Mouse (Mus musculus): ENCODE measurements around the gene Dazap1.

The Dazap1 gene

GRCm38 (mm10) chr10:80271186-80271843 is 10.0 kb downstream of the Dazap1 start:
- no peak for DNase-seq (ENCODE audit: low read depth, low spot score)

GRCm38 (mm10) chr10:80271870-80272585 is 10.7 kb downstream of the Dazap1 start:
- no peak for DNase-seq (ENCODE audit: low read depth, low spot score)

DNA sequence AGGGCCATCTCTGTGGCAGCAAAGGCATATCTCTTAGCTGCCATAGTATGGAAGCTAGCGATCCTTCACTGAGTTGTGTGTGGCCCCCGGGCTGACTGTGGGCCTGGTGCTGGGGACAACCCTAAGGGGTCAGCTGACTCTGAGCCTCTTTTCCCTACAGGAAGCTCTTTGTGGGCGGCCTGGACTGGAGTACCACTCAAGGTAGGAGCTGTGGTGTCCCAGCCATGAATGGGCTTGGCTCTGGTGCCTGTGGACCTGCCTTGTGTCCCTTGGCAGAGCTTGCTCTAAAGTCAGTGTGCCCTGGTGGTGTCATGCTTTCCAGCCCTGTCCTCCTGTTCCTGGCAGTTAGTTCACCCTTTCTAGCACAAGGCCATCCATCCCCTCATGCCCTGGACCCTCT is 12.6 kb downstream of the Dazap1 start:
- DNase-seq (ENCODE audit: low read depth, low spot score): no peak

DNA sequence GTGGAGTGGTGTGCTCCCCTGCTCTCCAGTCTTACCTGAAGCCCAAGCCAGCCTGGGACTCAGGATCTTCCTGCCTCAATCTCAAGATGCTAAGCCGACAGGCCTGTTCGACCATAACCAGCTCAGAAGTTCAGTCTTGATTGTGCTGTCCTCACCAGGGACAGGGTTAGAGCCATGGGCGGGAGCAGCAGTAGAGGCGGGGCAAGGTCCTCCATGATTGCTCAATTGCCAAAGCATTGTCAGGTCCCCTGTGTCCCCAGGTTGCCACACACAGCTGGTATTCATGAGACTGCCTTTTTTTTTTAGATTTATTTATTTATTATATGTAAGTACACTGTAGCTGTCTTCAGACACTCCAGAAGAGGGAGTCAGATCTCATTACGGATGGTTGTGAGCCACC is 15.0 kb downstream of the Dazap1 start:
- no peak for DNase-seq (ENCODE audit: low read depth, low spot score)

DNA sequence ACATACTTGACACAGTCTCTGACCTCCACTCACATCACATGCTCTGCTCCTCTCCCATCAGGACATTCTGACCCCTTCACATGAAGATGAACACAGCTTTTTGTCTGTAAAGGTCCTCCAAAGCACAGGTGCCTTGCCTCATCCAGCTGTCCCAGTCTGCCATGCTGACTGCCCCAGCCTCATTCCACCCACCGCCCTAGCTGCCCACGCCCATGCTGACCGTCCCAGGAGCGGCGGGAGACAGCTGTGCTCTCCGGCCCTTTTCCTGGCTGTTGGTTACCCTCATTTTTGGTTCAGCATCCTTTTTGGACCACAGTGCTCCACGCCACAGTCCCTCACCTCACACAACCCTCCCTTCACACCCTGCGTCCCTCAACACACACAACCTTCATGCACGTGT is 17.1 kb downstream of the Dazap1 start:
- DNase-seq (ENCODE audit: low read depth, low spot score): no peak

DNA sequence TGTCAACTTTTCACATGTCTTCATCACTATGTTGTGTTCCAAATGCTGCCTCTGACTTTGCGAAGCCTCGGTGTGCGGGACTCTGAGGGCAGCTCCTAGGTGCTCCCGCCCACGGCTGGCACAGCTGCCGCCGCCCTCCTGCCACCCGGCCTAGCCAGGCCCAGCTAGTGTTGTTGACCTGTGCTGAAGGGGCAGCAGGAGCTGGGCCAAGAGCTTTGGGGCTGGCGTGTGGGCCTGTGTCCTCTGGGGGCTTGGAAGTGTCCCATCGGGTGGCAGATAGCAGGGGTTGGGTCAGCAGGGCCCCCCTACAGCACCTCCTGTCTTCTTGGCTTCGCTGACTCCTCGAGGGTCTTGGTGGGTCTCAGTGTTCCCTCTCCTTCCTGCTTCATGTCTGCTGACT is 18.0 kb downstream of the Dazap1 start:
- no peak for DNase-seq (ENCODE audit: low read depth, low spot score)

- no peak for DNase-seq (ENCODE audit: low read depth, low spot score)
Observed at GRCm38 (mm10) chr10:80281304-80281703, 20.0 kb downstream of the Dazap1 start.

DNA sequence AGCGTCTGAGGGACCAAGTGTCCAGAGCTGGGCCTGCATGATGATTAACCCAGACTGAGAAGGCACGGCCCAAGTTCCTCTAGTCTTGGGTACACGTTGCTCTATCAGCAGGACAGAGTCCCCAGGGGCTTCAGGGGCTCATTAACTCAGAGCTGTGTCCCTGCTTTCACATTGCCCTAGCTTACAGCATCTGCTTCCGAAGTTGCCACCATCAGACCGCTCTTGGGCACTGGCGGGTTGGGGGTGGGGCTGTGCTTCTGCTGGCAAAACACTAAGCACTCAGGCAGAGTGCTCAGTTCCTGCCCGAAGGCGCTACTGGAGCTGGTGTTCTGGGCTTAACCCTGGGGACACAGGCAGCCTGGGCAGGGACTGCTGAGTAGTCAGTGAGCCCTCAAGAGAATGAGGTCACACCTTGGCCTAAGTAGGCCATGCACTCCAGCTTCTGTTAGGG is 20.7 kb downstream of the Dazap1 start:
- no peak for DNase-seq (ENCODE audit: low read depth, low spot score)

GRCm38 (mm10) chr10:80282481-80283441 is 21.5 kb downstream of the Dazap1 start:
- no peak for DNase-seq (ENCODE audit: low read depth, low spot score)

DNA sequence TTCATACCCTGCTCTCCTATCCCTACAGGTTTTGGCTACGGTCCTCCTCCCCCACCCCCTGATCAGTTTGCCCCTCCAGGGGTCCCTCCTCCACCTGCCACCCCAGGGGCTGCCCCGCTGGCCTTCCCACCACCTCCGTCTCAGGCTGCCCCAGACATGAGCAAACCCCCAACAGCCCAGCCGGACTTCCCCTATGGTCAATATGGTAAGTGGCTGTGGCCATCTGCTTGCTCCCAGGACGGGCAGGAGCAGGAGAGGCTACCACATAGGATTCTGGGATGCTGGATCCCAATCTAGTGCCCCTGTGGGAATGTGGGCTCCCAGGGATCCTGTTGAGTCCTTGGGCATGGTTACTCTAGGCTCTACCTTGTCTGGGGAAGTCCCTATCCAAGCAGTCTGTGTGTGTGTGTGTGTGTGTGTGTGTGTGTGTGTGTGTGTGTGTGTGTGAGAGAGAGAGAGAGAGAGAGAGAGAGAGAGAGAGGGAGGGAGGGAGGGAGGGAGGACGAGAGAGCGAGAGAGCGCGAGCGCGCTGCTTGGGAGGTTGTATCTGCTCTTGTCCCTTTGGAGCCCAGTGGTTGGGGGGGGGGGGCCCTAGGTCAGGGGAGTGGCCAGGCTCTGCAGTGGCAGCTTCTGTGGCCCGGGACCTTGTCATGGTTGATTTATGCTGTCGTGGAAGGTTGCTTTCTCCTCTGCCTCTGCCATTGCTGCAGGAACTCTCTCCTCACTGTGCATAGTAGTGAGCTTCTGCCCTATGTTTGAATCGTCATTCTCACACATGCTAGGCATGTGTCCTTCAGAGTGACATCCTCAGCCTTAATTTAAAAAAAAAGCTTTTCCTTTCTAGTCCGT is 24.2 kb downstream of the Dazap1 start:
- no peak for DNase-seq (ENCODE audit: low read depth, low spot score)

GRCm38 (mm10) chr10:80288097-80288496 is 26.8 kb downstream of the Dazap1 start:
- DNase-seq (ENCODE audit: low read depth, low spot score): no peak

GRCm38 (mm10) chr10:80288657-80289056 is 27.4 kb downstream of the Dazap1 start:
- DNase-seq (ENCODE audit: low read depth, low spot score): no peak

DNA sequence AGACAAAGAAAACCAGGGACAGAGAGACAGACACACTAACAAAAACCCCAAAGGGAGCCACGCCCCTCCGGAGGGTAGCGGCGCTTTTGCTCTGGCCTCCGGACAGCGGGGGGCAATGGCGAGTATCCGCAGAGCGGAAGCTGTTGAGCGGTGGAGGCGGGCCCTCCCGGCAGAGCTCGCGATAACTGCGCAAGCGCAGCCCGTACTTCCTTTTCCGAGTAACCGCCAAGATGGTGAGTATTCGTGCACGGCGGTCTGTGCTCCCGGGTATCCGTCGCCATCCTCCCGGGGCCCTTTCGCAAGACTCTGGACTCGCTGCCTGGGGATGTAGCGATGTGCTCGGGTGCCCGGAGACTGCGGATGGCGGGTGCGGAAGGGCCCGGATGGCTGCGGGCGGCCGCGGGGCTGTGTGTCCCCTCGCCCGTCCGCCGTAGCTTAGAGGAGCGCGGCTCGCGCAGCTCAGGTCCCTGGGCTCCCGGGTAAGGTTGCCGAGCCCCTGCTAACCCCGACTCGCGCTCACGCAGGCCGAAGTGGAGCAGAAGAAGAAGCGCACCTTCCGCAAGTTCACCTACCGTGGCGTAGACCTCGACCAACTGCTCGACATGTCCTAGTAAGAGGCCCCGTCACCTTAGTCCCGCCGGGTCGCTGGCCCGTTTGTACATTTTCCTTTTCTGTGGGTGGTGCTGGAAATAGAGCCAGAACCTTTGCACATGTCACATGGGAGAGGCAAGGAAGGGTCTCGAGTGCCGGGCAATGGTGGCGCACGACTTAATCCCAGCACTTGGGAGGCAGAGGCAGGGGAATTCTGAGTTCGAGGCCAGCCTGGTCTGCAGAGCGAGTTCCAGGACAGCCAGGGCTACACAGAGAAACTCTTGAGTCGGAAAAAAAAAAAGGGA is 31.2 kb downstream of the Dazap1 start, which contains the start of gene Rps15:
Gene Rps15 (plus strand): TSS at position 203 of the 896 bp plus-strand sequence.
- peak; percentile 86 for DNase-seq (ENCODE audit: low read depth, low spot score)

DNA sequence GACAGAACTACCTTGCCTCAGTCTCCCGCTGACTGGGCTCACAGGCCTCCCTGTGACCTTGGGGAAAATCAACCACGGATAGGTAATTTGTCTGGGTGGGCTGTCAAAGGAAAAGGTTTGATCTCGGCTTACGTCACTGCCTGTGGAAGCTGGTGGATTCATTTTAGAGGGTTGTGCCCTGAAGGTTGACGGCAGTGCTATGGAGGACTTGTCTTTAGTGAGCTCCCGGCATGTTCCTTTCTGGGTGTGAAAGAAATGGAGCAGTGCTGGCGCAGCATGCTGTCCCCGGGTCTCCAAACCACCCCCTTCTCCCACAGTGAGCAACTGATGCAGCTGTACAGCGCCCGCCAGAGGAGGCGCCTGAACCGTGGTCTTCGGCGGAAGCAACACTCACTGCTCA is 32.0 kb downstream of the Dazap1 start:
- DNase-seq (ENCODE audit: low read depth, low spot score): no peak

- DNase-seq (ENCODE audit: low read depth, low spot score): no peak
Observed at GRCm38 (mm10) chr10:80294311-80294710, 33.0 kb downstream of the Dazap1 start.

DNA sequence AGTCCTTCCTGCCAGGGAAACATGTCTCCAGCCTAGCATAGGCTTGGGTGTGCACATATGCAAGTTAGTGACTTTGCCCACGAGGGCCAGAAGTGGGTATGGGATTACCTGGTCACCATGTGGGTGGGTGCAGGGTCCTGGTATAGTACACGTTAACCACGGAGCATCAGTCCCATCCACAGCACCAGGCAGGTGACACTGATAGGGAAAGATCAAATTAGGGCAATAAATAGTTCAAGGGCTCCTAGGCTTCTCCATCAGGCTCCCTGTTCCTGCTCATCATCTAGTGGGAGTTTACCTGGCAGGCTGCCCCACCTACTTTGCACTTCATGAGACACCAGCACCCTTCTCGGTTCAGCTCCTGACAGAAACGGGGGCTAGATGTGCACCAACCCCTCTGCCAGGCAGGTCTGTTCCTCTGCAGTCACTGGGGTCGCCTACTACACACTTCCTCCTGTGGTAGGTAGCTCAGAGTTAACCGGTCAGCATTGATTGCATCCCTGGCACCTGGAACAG is 33.6 kb downstream of the Dazap1 start:
- no peak for DNase-seq (ENCODE audit: low read depth, low spot score)

DNA sequence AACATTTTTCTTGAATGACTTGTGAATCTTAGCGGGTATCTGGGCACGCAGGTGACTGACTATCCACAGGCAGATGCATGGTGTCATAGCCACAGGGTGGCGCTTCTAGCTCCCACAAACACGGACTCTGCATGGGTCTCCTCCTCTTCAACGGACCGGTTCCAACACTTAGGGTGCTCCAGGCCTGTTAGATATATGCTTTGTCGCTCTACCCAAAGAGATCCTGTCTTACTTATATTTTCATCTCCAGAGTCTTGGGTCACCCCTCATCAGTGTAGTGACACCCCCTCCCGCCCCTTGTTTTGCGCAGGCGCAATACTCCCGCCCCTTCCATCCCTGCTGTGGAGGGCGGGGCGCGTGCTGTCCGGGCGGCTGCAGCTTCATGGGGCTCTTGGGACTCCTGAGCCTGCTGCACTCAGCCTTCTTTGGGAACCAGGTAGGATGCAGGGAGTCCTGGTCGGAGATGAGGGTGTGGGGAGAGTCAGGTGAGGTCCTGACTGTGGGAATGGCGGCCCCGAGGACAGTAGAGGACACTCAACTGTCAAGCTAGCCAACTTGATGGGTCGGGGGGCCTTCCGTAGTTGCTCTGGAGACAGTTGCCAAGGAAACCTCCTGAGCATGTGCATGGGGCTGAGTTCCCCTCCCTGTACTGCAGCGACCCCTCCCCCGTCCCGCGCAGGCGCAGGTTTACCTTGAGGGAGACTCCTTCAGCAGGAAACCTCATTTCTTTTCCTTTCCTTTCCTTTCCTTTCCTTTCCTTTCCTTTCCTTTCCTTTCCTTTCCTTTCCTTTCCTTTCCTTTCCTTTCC is 34.5 kb downstream of the Dazap1 start, which contains the start of gene Apc2:
Gene Apc2 (plus strand): TSS at position 360 of the 808 bp plus-strand sequence.
- no peak for DNase-seq (ENCODE audit: low read depth, low spot score)

GRCm38 (mm10) chr10:80296824-80297223 is 35.5 kb downstream of the Dazap1 start:
- DNase-seq (ENCODE audit: low read depth, low spot score): no peak

Data from c-Kit-negative CD71-positive TER-119-positive erythroid progenitor cells, embryonic 14.5 days (primary cell).